Mouse (Mus musculus) retina, postnatal 7 days (tissue): Measurements from ENCODE around the gene Gm20388.

Experiments used
- DNase-seq: peaks from one replicate; pipeline ENCODE4 v3.0.0-alpha.2; 2012; ENCODE audit warnings: low read depth, low spot score

Gm20388 gene

GRCm38 (mm10) chr8:121083093-121083935, 1172.7 kb downstream of the Gm20388 start:
- peak; percentile 45 for DNase-seq

GRCm38 (mm10) chr8:121083936-121084209, 1173.2 kb downstream of the Gm20388 start:
- DNase-seq: no peak

- DNase-seq: no peak
Measured at GRCm38 (mm10) chr8:121084210-121084951, 1173.7 kb downstream of the Gm20388 start, which contains the start of gene Foxf1. Gene Foxf1 (plus strand): TSS chr8:121084386.

GRCm38 (mm10) chr8:121085011-121085410, 1174.4 kb downstream of the Gm20388 start:
- no peak for DNase-seq

GRCm38 (mm10) chr8:121085561-121085960, 1174.9 kb downstream of the Gm20388 start:
- no peak for DNase-seq

GRCm38 (mm10) chr8:121086004-121086900, 1175.6 kb downstream of the Gm20388 start:
- no peak for DNase-seq

GRCm38 (mm10) chr8:121088281-121088680, 1177.6 kb downstream of the Gm20388 start:
- DNase-seq: no peak

- DNase-seq: no peak
Measured at GRCm38 (mm10) chr8:121088871-121089630, 1178.4 kb downstream of the Gm20388 start.

- DNase-seq: no peak
Measured at GRCm38 (mm10) chr8:121089631-121090380, 1179.2 kb downstream of the Gm20388 start.

GRCm38 (mm10) chr8:121090716-121091115, 1180.1 kb downstream of the Gm20388 start:
- DNase-seq: no peak

- no peak for DNase-seq
Measured at GRCm38 (mm10) chr8:121092141-121092540, 1181.5 kb downstream of the Gm20388 start.

GRCm38 (mm10) chr8:121092627-121093026, 1182.0 kb downstream of the Gm20388 start:
- peak; percentile 78 for DNase-seq

- DNase-seq: no peak
Measured at GRCm38 (mm10) chr8:121093496-121093895, 1182.9 kb downstream of the Gm20388 start.

GRCm38 (mm10) chr8:121104049-121104818, 1193.6 kb downstream of the Gm20388 start:
- DNase-seq: peak; percentile 78

GRCm38 (mm10) chr8:121107668-121108656, 1197.3 kb downstream of the Gm20388 start, which contains the start of gene Mthfsd:
Gene Mthfsd (minus strand): TSS chr8:121108392.
- DNase-seq: peak; percentile 94

GRCm38 (mm10) chr8:121108657-121109056, 1198.0 kb downstream of the Gm20388 start:
- no peak for DNase-seq

- no peak for DNase-seq
Measured at GRCm38 (mm10) chr8:121111145-121111907, 1200.7 kb downstream of the Gm20388 start.
